Mouse (Mus musculus): ENCODE measurements around the gene Ctrc. TPM values are rescaled to one million over a fixed set of nuclear protein-coding genes. Genes with fewer than 3 reads are reported as not detected.

Gene Ctrc
- polyA plus RNA-seq, 1 experiment, result not detected

DNA sequence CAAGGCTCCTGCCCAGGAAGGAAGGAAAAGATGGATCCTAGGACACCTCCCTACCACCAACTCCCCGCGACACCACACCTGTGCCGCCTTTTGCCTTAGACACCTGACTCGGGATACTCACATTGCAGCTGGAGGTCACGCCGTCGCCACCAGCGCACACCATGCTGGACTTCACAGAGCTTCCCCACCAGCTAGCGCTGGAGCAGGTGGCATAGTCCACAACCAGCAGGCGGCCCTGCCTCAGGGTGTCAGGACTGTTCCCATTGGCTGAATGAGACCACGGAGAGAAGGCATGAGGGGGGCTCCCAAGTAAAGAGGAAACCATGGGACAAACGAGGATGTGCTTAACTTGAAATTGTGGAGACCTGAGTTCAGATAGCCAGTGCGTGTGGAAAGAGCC lies 27.3 kb downstream of the Ctrc start:
- 93% methylated on average over 13 of the region's 13 CpGs for WGBS
- no peak overlapping the region for H3K27ac ChIP-seq (ENCODE audit: insufficient read depth, low read depth, low read length)
- no peak for TF ChIP-seq POLR2A (IDR thresholded peaks at IDR 0.05; ENCODE audit: insufficient read depth, low read depth, low read length)
- no peak for TF ChIP-seq CTCF (IDR thresholded peaks at IDR 0.05; ENCODE audit: insufficient read depth, low read depth, low read length)
- H3K4me3 ChIP-seq (ENCODE audit: insufficient read depth, low read depth, low read length), result no peak overlapping the region
- peaks cover 3% of the 10 kb centered on the region; the same call in 1 of the 2 replicates for H3K4me1 ChIP-seq (ENCODE audit: control insufficient read depth, insufficient read depth, low read length)

- H3K27ac ChIP-seq (ENCODE audit: insufficient read depth, low read depth, low read length), result no peak overlapping the region
- peaks cover 3% of the 10 kb centered on the region; the same call in 1 of the 2 replicates for H3K4me1 ChIP-seq (ENCODE audit: control insufficient read depth, insufficient read depth, low read length)
- no peak for TF ChIP-seq CTCF (IDR thresholded peaks at IDR 0.05; ENCODE audit: insufficient read depth, low read depth, low read length)
- TF ChIP-seq POLR2A (IDR thresholded peaks at IDR 0.05; ENCODE audit: insufficient read depth, low read depth, low read length), result no peak
- WGBS, result 71% methylated on average over 10 of the region's 10 CpGs
- H3K4me3 ChIP-seq (ENCODE audit: insufficient read depth, low read depth, low read length), result no peak overlapping the region
These were observed 28.5 kb downstream of the Ctrc start for GRCm38 (mm10) chr4:141817706-141818105.

DNA sequence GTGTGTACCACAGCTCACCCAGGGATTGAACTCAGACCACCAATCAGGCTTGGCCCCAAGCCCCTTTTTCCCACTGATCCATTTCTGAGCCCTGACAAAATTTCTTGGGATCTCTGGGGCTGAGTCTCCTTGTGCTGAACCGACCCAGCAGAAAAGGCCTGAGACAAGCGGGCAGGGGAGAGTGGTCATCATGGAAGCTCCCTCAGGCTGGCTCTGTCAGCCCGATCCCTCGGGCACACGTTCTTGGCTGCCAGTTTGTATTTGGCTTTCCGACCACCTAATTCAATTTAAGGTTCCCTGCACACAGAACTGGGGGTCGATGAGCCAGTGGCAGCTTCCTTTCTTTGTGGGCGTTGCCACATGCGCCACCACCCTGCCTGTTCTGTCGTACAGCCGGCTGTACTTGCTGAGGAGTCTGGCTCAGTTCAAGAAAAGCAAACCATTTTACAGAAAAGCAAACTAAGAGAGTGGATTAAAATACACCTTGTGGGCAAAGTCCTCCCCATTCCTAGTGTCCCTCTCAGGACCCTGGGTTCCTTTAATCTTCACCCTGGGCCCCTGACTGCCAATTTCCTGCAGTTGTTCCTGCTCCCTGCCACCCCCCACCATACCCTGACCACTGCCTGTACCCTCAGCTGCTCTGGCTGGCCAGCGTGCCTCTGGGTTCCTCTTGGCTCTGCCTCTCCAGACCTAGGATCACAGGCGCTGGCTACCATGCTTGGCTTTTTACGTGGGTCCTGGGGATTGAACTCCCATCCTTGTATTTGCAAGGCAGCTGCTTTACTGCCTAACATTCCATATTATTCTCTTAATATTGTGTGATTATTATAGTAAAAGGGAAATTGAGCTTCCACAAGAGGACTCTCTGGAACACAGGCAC lies 29.1 kb downstream of the Ctrc start:
- TF ChIP-seq CTCF (IDR thresholded peaks at IDR 0.05; ENCODE audit: insufficient read depth, low read depth, low read length) (no peak), POLR2A (IDR thresholded peaks at IDR 0.05; ENCODE audit: insufficient read depth, low read depth, low read length) (no peak)
- WGBS, result 47% methylated on average over 14 of the region's 14 CpGs
- Histone ChIP-seq H3K4me1 (ENCODE audit: control insufficient read depth, insufficient read depth, low read length) (peaks cover 3% of the 10 kb centered on the region; the same call in 1 of the 2 replicates), H3K4me3 (ENCODE audit: insufficient read depth, low read depth, low read length) (no peak overlapping the region), H3K27ac (ENCODE audit: insufficient read depth, low read depth, low read length) (no peak overlapping the region)

DNA sequence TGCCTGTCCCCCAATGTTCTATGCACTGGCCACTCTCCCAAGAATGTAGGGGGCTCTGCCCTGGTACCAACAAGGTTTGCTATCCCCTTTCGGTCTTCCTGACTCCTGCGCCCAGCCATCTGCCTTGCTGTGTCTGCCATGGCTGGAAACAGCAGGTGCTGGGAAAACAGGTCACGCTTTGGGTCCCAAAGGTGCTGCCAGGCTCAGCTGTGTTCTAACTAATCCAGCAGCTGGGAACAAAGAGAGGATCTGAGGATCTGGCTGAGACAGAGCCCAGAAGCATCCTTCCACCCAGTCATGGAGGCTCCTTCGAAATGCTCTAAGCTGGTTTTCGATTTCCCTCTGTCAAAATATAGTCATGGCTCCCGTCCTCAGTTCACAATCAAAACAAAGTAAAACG lies 29.9 kb downstream of the Ctrc start:
- no peak overlapping the region for H3K4me3 ChIP-seq (ENCODE audit: insufficient read depth, low read depth, low read length)
- H3K27ac ChIP-seq (ENCODE audit: insufficient read depth, low read depth, low read length), result no peak overlapping the region
- TF ChIP-seq CTCF (IDR thresholded peaks at IDR 0.05; ENCODE audit: insufficient read depth, low read depth, low read length), result no peak
- H3K4me1 ChIP-seq (ENCODE audit: control insufficient read depth, insufficient read depth, low read length), result peaks cover 3% of the 10 kb centered on the region; the same call in 1 of the 2 replicates
- WGBS, result 91% methylated on average over 7 of the region's 7 CpGs

DNA sequence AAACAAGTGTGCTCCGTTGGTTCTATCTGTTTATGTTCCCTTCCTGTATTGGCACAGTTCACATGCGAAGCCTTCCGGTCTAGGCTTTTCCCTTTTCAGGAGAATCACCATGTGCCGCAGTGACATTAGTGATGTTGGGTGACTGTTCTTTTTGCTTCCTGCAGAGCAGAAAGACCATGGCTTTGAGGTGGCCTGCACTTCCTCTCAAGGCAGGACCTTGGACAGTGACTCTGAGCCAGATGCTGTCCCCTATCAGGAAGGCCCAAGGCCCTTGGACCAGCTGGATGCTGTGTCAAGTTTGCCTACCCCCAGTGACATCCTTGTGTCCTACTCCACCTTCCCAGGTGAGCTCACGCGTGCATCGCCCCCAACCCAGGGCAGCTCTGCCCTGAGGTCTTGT lies 34.8 kb downstream of the Ctrc start:
- TF ChIP-seq CTCF (IDR thresholded peaks at IDR 0.05; ENCODE audit: insufficient read depth, low read depth, low read length) (no peak), POLR2A (IDR thresholded peaks at IDR 0.05; ENCODE audit: insufficient read depth, low read depth, low read length) (no peak)
- Histone ChIP-seq H3K4me3 (ENCODE audit: insufficient read depth, low read depth, low read length) (no peak overlapping the region), H3K27ac (ENCODE audit: insufficient read depth, low read depth, low read length) (no peak overlapping the region), H3K4me1 (ENCODE audit: control insufficient read depth, insufficient read depth, low read length) (no peaks in the 10 kb centered on the region)
- WGBS, result 98% methylated on average over 7 of the region's 7 CpGs

DNA sequence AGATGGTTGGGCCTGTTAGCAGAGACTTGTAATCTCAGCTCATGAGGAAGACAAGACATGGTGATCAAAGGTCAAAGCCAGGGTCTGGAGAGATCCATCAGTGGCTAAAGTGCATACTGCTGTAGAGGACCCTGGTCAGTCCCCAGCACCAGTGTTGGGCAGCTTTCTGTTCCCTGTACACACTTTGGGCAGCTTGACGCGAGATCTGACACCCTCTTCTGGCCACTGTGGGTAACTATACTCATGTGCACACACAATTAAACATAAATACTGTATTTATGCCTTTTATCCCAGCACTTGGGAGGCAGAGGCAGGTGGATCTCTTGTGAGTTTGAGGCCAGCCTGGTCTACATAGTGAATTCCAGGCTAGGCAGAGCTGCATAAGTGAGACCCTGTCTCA lies 35.2 kb downstream of the Ctrc start:
- H3K27ac ChIP-seq (ENCODE audit: insufficient read depth, low read depth, low read length), result no peak overlapping the region
- no peak overlapping the region for H3K4me3 ChIP-seq (ENCODE audit: insufficient read depth, low read depth, low read length)
- WGBS, result 98% methylated on average over 2 of the region's 2 CpGs
- no peaks in the 10 kb centered on the region for H3K4me1 ChIP-seq (ENCODE audit: control insufficient read depth, insufficient read depth, low read length)
- TF ChIP-seq CTCF (IDR thresholded peaks at IDR 0.05; ENCODE audit: insufficient read depth, low read depth, low read length) (no peak), POLR2A (IDR thresholded peaks at IDR 0.05; ENCODE audit: insufficient read depth, low read depth, low read length) (no peak)

GRCm38 (mm10) chr4:141809850-141810464 lies 36.2 kb downstream of the Ctrc start:
- Histone ChIP-seq H3K4me3 (ENCODE audit: insufficient read depth, low read depth, low read length) (no peak overlapping the region), H3K4me1 (ENCODE audit: control insufficient read depth, insufficient read depth, low read length) (no peaks in the 10 kb centered on the region), H3K27ac (ENCODE audit: insufficient read depth, low read depth, low read length) (no peak overlapping the region)
- 63% methylated on average over 8 of the region's 8 CpGs for WGBS
- TF ChIP-seq CTCF (IDR thresholded peaks at IDR 0.05; ENCODE audit: insufficient read depth, low read depth, low read length) (0 out of 2 replicates have a peak, but pooled peaks have one; percentile 14), POLR2A (IDR thresholded peaks at IDR 0.05; ENCODE audit: insufficient read depth, low read depth, low read length) (no peak)

DNA sequence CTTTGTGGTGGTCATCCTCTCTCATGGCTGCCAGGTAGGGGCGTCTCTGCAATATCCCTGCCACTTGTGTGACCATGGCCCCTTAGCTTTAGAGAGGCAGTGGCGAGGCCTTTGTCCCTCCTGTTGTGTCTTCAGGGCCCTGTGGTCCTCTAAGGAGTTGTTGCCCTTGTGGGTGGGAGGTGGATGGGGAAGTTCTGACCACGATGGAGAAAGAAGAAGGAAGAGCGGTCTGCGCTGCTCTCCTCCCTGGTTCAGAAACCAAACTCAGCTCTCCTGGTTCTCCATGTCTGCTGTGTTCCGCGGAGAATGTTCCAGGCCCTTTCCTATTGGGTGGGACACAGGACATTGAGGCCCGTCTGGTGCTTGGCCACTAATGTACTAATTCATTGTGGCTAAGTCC lies 40.3 kb downstream of the Ctrc start:
- TF ChIP-seq POLR2A (IDR thresholded peaks at IDR 0.05; ENCODE audit: insufficient read depth, low read depth, low read length) (no peak), CTCF (IDR thresholded peaks at IDR 0.05; ENCODE audit: insufficient read depth, low read depth, low read length) (no peak)
- Histone ChIP-seq H3K4me1 (ENCODE audit: control insufficient read depth, insufficient read depth, low read length) (no peaks in the 10 kb centered on the region), H3K4me3 (ENCODE audit: insufficient read depth, low read depth, low read length) (no peak overlapping the region), H3K27ac (ENCODE audit: insufficient read depth, low read depth, low read length) (no peak overlapping the region)
- WGBS, result 95% methylated on average over 8 of the region's 8 CpGs

- 88% methylated on average over 4 of the region's 4 CpGs for WGBS
- H3K4me3 ChIP-seq (ENCODE audit: insufficient read depth, low read depth, low read length), result no peak overlapping the region
- no peak overlapping the region for H3K27ac ChIP-seq (ENCODE audit: insufficient read depth, low read depth, low read length)
- H3K4me1 ChIP-seq (ENCODE audit: control insufficient read depth, insufficient read depth, low read length), result no peaks in the 10 kb centered on the region
- TF ChIP-seq CTCF (IDR thresholded peaks at IDR 0.05; ENCODE audit: insufficient read depth, low read depth, low read length) (no peak), POLR2A (IDR thresholded peaks at IDR 0.05; ENCODE audit: insufficient read depth, low read depth, low read length) (no peak)
These were observed 42.1 kb downstream of the Ctrc start for GRCm38 (mm10) chr4:141804105-141804504.

Measured in olfactory bulb, adult 2 months (tissue).